Mouse (Mus musculus) cerebellum, adult 8-10 months (tissue): ENCODE data around the gene Gm49403.

Source experiments
- DNase-seq: peaks from one replicate; pipeline ENCODE4 v3.0.0; 2022

Gene Gm49403

DNA sequence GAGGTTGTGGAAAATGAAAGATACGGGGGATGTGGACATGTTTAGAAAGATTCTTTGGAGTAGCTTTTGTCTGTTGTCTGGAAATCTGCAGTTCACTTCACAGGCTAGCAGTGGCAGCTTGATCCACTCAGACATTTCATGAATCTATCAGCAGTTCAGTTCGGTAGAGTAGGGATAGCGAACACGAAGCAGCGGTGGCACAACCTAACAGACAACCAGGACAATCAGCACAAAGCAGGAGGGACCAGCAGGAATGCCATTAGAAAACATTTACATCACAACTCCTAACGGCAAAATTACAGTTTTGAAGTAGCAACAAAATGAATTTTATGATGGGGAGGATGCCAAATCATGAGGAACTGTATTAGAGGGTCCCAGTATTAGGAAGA, 35.9 kb downstream of the Gm49403 start:
- DNase-seq: no peak

- peak; percentile 94 for DNase-seq
Measured at GRCm38 (mm10) chr19:8920073-8920736, 36.5 kb downstream of the Gm49403 start, which contains the start of gene B3gat3. B3gat3 (plus strand) TSS chr19:8920374.

- no peak for DNase-seq
Measured at GRCm38 (mm10) chr19:8920836-8921291, 37.1 kb downstream of the Gm49403 start.

DNA sequence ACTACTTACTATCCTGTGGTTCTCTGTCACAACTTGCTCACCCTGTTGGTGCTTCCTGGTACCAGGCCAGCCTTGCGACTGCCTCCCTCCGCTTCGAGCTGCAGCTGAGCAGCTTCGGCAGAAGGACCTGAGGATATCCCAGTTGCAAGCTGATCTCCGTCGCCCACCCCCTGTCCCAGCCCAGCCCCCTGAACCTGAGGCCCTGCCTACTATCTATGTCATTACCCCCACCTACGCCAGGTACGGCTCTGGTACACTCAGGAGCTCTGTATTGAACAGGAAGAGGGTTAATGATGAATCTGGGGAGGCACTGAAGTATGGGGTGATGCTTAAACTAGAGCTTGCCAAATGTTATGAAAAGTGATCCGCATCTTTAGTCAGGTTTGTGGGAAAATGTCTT, 38.0 kb downstream of the Gm49403 start:
- no peak for DNase-seq

DNA sequence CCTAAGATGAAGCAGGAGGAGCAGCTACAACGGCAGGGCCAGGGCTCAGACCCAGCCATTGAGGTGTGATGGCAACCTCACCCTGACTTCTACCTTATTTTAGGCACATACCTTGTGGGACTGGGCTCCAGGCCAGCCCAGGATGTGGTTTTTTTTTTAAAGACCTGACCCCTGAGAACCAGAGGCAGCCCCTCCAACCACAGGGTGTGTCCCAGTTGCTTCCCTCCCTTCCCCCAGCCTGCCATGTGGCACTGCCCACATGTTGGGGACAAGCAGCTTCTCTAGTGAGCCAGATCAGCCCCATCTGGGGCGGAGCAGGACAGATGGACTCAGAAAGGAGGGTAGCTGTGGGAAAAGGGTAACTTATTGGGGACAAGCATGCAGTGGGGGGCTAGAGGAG, 43.0 kb downstream of the Gm49403 start:
- no peak for DNase-seq

GRCm38 (mm10) chr19:8927891-8928525, 44.3 kb downstream of the Gm49403 start:
- no peak for DNase-seq

DNA sequence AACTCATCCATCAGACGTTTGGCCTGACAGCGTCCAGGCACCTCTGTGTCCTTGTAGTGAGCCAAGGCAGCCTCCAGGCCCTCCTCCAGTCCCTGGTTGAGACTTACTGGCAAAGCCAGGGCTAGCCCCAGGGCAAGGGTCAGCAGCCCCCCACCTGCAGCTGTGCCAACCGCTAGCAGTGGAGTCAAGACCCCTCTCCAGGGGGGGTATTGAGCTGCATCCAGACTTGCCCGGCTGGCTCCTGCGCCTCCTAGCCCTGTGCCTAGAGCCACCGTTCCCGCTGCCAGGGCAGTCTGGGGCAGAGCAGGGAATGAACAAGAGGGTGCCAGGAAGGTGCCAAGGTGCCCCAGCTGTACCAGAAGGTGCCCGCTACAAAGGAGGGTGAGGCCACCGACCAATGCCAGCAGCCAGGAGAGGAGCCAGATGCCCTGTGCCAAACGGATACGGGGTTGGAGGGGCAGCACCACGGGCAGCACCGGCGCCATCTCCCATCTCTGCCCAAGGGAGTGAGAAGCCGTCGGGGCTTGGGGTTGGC, 45.0 kb downstream of the Gm49403 start:
- no peak for DNase-seq

DNA sequence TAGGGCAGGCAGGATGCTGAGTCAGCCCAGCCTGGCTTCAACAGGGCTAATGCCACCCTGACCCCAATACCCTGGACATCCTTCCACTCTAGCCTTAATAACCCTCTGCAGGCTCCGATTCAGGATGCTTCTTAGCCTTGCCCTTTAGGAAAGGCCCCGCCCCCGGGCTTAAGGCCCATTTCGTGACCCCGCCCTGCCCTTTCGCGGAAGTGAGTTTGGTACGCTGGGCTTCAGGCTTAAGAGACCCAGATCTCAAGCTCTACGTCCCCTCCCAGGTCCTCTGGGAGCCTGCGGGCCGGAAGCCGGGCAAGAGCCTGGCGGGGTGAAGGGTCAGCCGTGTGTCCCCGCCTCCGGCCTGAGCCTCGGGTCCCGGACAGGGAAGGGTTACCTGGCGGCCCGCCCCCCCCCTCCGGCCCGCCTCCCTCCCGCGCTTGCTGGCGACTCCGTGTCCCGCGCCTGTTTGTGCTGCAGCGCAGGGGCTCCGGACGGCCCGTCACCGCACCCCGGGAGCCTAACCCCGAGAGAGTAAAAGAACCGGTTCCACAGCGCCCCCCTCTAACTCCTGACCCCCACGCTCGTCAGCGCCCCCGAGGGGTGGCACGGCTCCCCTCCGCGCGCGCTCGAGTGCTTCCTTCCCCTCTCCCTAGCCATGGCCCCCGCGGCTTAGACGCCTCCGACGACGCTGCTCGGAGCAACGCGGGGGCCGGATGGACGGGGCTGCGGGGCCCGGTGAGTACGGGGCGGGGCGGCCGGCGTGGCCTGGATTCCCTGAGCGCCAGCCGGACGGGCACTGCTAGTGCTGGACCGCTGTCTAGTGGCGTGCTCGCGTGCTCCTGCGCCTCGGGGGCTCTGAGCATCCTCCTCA, 45.7 kb downstream of the Gm49403 start, which contains the start of the genes Rom1 and Eml3:
Gene Rom1 (minus strand): TSS at position 133 of the 865 bp plus-strand sequence.
Gene Eml3 (plus strand): TSS at position 329 of the 865 bp plus-strand sequence.
- DNase-seq: peak; percentile 81

GRCm38 (mm10) chr19:8930117-8930516, 46.4 kb downstream of the Gm49403 start:
- DNase-seq: no peak

GRCm38 (mm10) chr19:8930771-8931170, 47.0 kb downstream of the Gm49403 start:
- DNase-seq: no peak

GRCm38 (mm10) chr19:8936736-8937135, 53.0 kb downstream of the Gm49403 start:
- DNase-seq: no peak
